Mouse (Mus musculus): ENCODE results near the gene Ncs1. TPM values are rescaled to one million over a fixed set of nuclear protein-coding genes. Genes with fewer than 3 reads are reported as not detected.
A peak's percentile ranks its signal among the peaks of the same experiment; 100 is the strongest.

The Ncs1 gene
- polyA plus RNA-seq, 1 experiment from 2014 or later, result 151 TPM

GRCm38 (mm10) chr2:31278483-31278882, 32.9 kb downstream of the Ncs1 start:
- no peak for ATAC-seq
- H3K4me2 ChIP-seq (ENCODE audit: low read length), result no peak overlapping the region
- H3K27me3 ChIP-seq (replicated peaks; ENCODE audit: control insufficient read depth, insufficient read depth, low read length), result no peaks in the 10 kb centered on the region
- H3K36me3 ChIP-seq (ENCODE audit: control insufficient read depth, insufficient read depth, low read length), result peaks cover 12% of the 10 kb centered on the region
- no peak overlapping the region for H3K9ac ChIP-seq (ENCODE audit: low read depth, low read length)
- no peak overlapping the region for H3K27ac ChIP-seq (ENCODE audit: low read depth, low read length)
- 53% methylated on average over 5 of the region's 5 CpGs for WGBS
- no peaks in the 10 kb centered on the region for H3K9me3 ChIP-seq (ENCODE audit: control insufficient read depth, low read length)
- H3K4me3 ChIP-seq (ENCODE audit: low read length), result no peak overlapping the region
- H3K4me1 ChIP-seq (ENCODE audit: control insufficient read depth, insufficient read depth, low read depth, low read length), result peaks cover 4% of the 10 kb centered on the region; the same call in 1 of the 2 replicates

GRCm38 (mm10) chr2:31281138-31281537, 35.5 kb downstream of the Ncs1 start:
- H3K4me1 ChIP-seq (ENCODE audit: control insufficient read depth, insufficient read depth, low read depth, low read length), result peaks cover 4% of the 10 kb centered on the region; the same call in 1 of the 2 replicates
- no peak overlapping the region for H3K4me3 ChIP-seq (ENCODE audit: low read length)
- no peak overlapping the region for H3K9ac ChIP-seq (ENCODE audit: low read depth, low read length)
- no peak overlapping the region for H3K27ac ChIP-seq (ENCODE audit: low read depth, low read length)
- 72% methylated on average over 8 of the region's 8 CpGs for WGBS
- no peak for ATAC-seq
- no peak overlapping the region for H3K4me2 ChIP-seq (ENCODE audit: low read length)
- peaks cover 28% of the 10 kb centered on the region for H3K36me3 ChIP-seq (ENCODE audit: control insufficient read depth, insufficient read depth, low read length)
- no peaks in the 10 kb centered on the region for H3K27me3 ChIP-seq (replicated peaks; ENCODE audit: control insufficient read depth, insufficient read depth, low read length)
- no peaks in the 10 kb centered on the region for H3K9me3 ChIP-seq (ENCODE audit: control insufficient read depth, low read length)

GRCm38 (mm10) chr2:31282266-31282665, 36.6 kb downstream of the Ncs1 start:
- 46% methylated on average over 7 of the region's 7 CpGs for WGBS
- H3K9ac ChIP-seq (ENCODE audit: low read depth, low read length), result no peak overlapping the region
- peaks cover 33% of the 10 kb centered on the region for H3K36me3 ChIP-seq (ENCODE audit: control insufficient read depth, insufficient read depth, low read length)
- H3K4me2 ChIP-seq (ENCODE audit: low read length), result no peak overlapping the region
- no peak for ATAC-seq
- no peaks in the 10 kb centered on the region for H3K9me3 ChIP-seq (ENCODE audit: control insufficient read depth, low read length)
- H3K4me1 ChIP-seq (ENCODE audit: control insufficient read depth, insufficient read depth, low read depth, low read length), result peaks cover 4% of the 10 kb centered on the region; the same call in 1 of the 2 replicates
- H3K4me3 ChIP-seq (ENCODE audit: low read length), result no peak overlapping the region
- H3K27ac ChIP-seq (ENCODE audit: low read depth, low read length), result no peak overlapping the region
- no peaks in the 10 kb centered on the region for H3K27me3 ChIP-seq (replicated peaks; ENCODE audit: control insufficient read depth, insufficient read depth, low read length)

GRCm38 (mm10) chr2:31282880-31283279, 37.3 kb downstream of the Ncs1 start:
- 95% methylated on average over 12 of the region's 12 CpGs for WGBS
- Histone ChIP-seq H3K4me3 (ENCODE audit: low read length) (no peak overlapping the region), H3K27me3 (replicated peaks; ENCODE audit: control insufficient read depth, insufficient read depth, low read length) (no peaks in the 10 kb centered on the region), H3K9me3 (ENCODE audit: control insufficient read depth, low read length) (no peaks in the 10 kb centered on the region), H3K9ac (ENCODE audit: low read depth, low read length) (no peak overlapping the region), H3K27ac (ENCODE audit: low read depth, low read length) (no peak overlapping the region), H3K4me2 (ENCODE audit: low read length) (no peak overlapping the region), H3K36me3 (ENCODE audit: control insufficient read depth, insufficient read depth, low read length) (peaks cover 35% of the 10 kb centered on the region), H3K4me1 (ENCODE audit: control insufficient read depth, insufficient read depth, low read depth, low read length) (no peaks in the 10 kb centered on the region)
- no peak for ATAC-seq

GRCm38 (mm10) chr2:31284531-31284930, 38.9 kb downstream of the Ncs1 start:
- WGBS, result 96% methylated on average over 5 of the region's 5 CpGs

GRCm38 (mm10) chr2:31291421-31291820, 45.8 kb downstream of the Ncs1 start:
- Histone ChIP-seq H3K4me1 (ENCODE audit: control insufficient read depth, insufficient read depth, low read depth, low read length) (no peaks in the 10 kb centered on the region), H3K9ac (ENCODE audit: low read depth, low read length) (no peak overlapping the region), H3K9me3 (ENCODE audit: control insufficient read depth, low read length) (no peaks in the 10 kb centered on the region), H3K36me3 (ENCODE audit: control insufficient read depth, insufficient read depth, low read length) (peaks cover 28% of the 10 kb centered on the region), H3K27ac (ENCODE audit: low read depth, low read length) (no peak overlapping the region), H3K4me2 (ENCODE audit: low read length) (no peak overlapping the region), H3K27me3 (replicated peaks; ENCODE audit: control insufficient read depth, insufficient read depth, low read length) (no peaks in the 10 kb centered on the region), H3K4me3 (ENCODE audit: low read length) (no peak overlapping the region)
- 6% methylated on average over 6 of the region's 6 CpGs for WGBS
- no peak for ATAC-seq

More at GRCm38 (mm10) chr2:31284531-31284930, 38.9 kb downstream of the Ncs1 start:
- Histone ChIP-seq H3K4me3 (ENCODE audit: low read length) (no peak overlapping the region), H3K27ac (ENCODE audit: low read depth, low read length) (no peak overlapping the region), H3K36me3 (ENCODE audit: control insufficient read depth, insufficient read depth, low read length) (peaks cover 35% of the 10 kb centered on the region), H3K9me3 (ENCODE audit: control insufficient read depth, low read length) (no peaks in the 10 kb centered on the region), H3K27me3 (replicated peaks; ENCODE audit: control insufficient read depth, insufficient read depth, low read length) (no peaks in the 10 kb centered on the region), H3K9ac (ENCODE audit: low read depth, low read length) (no peak overlapping the region), H3K4me1 (ENCODE audit: control insufficient read depth, insufficient read depth, low read depth, low read length) (no peaks in the 10 kb centered on the region), H3K4me2 (ENCODE audit: low read length) (no peak overlapping the region)
- no peak for ATAC-seq

GRCm38 (mm10) chr2:31294985-31295384, 49.4 kb downstream of the Ncs1 start:
- WGBS, result 2% methylated on average over 4 of the region's 4 CpGs
- H3K36me3 ChIP-seq (ENCODE audit: control insufficient read depth, insufficient read depth, low read length), result peaks cover 18% of the 10 kb centered on the region
- H3K4me3 ChIP-seq (ENCODE audit: low read length), result no peak overlapping the region
- peaks cover 2% of the 10 kb centered on the region; the same call in 1 of the 2 replicates for H3K4me1 ChIP-seq (ENCODE audit: control insufficient read depth, insufficient read depth, low read depth, low read length)
- H3K9me3 ChIP-seq (ENCODE audit: control insufficient read depth, low read length), result no peaks in the 10 kb centered on the region
- H3K27me3 ChIP-seq (replicated peaks; ENCODE audit: control insufficient read depth, insufficient read depth, low read length), result no peaks in the 10 kb centered on the region
- no peak for ATAC-seq
- H3K9ac ChIP-seq (ENCODE audit: low read depth, low read length), result no peak overlapping the region
- no peak overlapping the region for H3K27ac ChIP-seq (ENCODE audit: low read depth, low read length)
- H3K4me2 ChIP-seq (ENCODE audit: low read length), result no peak overlapping the region

- Histone ChIP-seq H3K27ac (ENCODE audit: low read depth, low read length) (no peak overlapping the region), H3K4me1 (ENCODE audit: control insufficient read depth, insufficient read depth, low read depth, low read length) (peaks cover 2% of the 10 kb centered on the region; the same call in 1 of the 2 replicates), H3K4me3 (ENCODE audit: low read length) (no peak overlapping the region), H3K4me2 (ENCODE audit: low read length) (no peak overlapping the region), H3K27me3 (replicated peaks; ENCODE audit: control insufficient read depth, insufficient read depth, low read length) (no peaks in the 10 kb centered on the region), H3K36me3 (ENCODE audit: control insufficient read depth, insufficient read depth, low read length) (peaks cover 14% of the 10 kb centered on the region), H3K9ac (ENCODE audit: low read depth, low read length) (no peak overlapping the region), H3K9me3 (ENCODE audit: control insufficient read depth, low read length) (no peaks in the 10 kb centered on the region)
- WGBS, result 80% methylated on average over 6 of the region's 6 CpGs
- no peak for ATAC-seq
These were observed 50.8 kb downstream of the Ncs1 start for GRCm38 (mm10) chr2:31296395-31296794.

- Histone ChIP-seq H3K4me2 (ENCODE audit: low read length) (peak overlapping the region; percentile 68), H3K27me3 (replicated peaks; ENCODE audit: control insufficient read depth, insufficient read depth, low read length) (no peaks in the 10 kb centered on the region), H3K4me1 (ENCODE audit: control insufficient read depth, insufficient read depth, low read depth, low read length) (peaks cover 2% of the 10 kb centered on the region; the same call in 1 of the 2 replicates), H3K9me3 (ENCODE audit: control insufficient read depth, low read length) (no peaks in the 10 kb centered on the region), H3K9ac (ENCODE audit: low read depth, low read length) (peak overlapping the region; percentile 61), H3K36me3 (ENCODE audit: control insufficient read depth, insufficient read depth, low read length) (peaks cover 8% of the 10 kb centered on the region; the same call in 1 of the 2 replicates), H3K4me3 (ENCODE audit: low read length) (peak overlapping the region; percentile 48), H3K27ac (ENCODE audit: low read depth, low read length) (no peak overlapping the region)
- peak; percentile 88 for ATAC-seq
- WGBS, result 3% methylated on average over 17 of the region's 17 CpGs
These were observed 52.1 kb downstream of the Ncs1 start for GRCm38 (mm10) chr2:31297602-31298268.
